Mouse (Mus musculus): ENCODE data around the gene Plscr3. TPM values are rescaled to one million over a fixed set of nuclear protein-coding genes. Genes with fewer than 3 reads are reported as not detected.
A peak's percentile ranks its signal among the peaks of the same experiment; 100 is the strongest.

Plscr3 gene
- polyA plus RNA-seq, 1 experiment from 2014 or later = 44.3 TPM

- ATAC-seq (peak; percentile 3), DNase-seq (ENCODE audit: low spot score) (peak; percentile 67)
- peak overlapping the region; percentile 98 for H3K9ac ChIP-seq (ENCODE audit: low read length)
- peak overlapping the region; percentile 90 for H3K4me3 ChIP-seq (ENCODE audit: low read depth, low read length)
- peak overlapping the region; percentile 95 for H3K27ac ChIP-seq (ENCODE audit: low read depth, low read length)
- H3K4me1 ChIP-seq (ENCODE audit: control insufficient read depth, insufficient read depth, low read length) = peaks cover 30% of the 10 kb centered on the region
- no peaks in the 10 kb centered on the region for H3K27me3 ChIP-seq (replicated peaks; ENCODE audit: control insufficient read depth, insufficient read depth, low read length)
- H3K36me3 ChIP-seq (ENCODE audit: control insufficient read depth, insufficient read depth, low read length) = peaks cover 21% of the 10 kb centered on the region
- no peaks in the 10 kb centered on the region for H3K9me3 ChIP-seq (replicated peaks; ENCODE audit: control insufficient read depth, low read length)
- WGBS = 0% methylated on average over 46 of the region's 52 CpGs
- H3K4me2 ChIP-seq (ENCODE audit: low read length) = peak overlapping the region; percentile 96
These were observed 9.2 kb upstream of the Plscr3 start for GRCm38 (mm10) chr11:69836703-69837576.

DNA sequence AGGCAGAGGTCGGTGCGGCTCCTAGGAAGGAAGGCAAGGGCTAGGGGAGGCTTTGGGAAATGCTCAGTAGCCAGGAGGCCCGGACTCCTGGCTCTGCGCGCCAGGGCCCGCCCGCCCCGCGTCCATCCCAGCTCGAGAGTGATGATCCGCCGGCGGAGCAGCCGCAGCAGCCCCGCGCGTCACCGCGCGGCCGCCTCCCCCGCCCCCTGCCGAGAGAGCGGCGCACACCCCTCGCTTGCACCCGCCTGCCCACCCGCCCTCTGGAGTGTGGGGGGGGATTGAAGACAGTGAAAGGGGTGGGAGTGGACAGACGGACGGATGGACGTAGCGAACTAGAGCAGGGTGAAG lies 8.6 kb upstream of the Plscr3 start, which contains the start of gene Nlgn2:
Gene Nlgn2, minus strand, starts transcription at position 181 of the 348 bp plus-strand sequence.
- Histone ChIP-seq H3K4me2 (ENCODE audit: low read length) (peak within 1 kb of the TSS; percentile 96), H3K4me3 (ENCODE audit: low read depth, low read length) (peak within 1 kb of the TSS; percentile 90), H3K27me3 (replicated peaks; ENCODE audit: control insufficient read depth, insufficient read depth, low read length) (no peaks in the 10 kb centered on the region), H3K9me3 (replicated peaks; ENCODE audit: control insufficient read depth, low read length) (no peaks in the 10 kb centered on the region), H3K4me1 (ENCODE audit: control insufficient read depth, insufficient read depth, low read length) (peaks cover 30% of the 10 kb centered on the region), H3K27ac (ENCODE audit: low read depth, low read length) (peak within 1 kb of the TSS; percentile 95), H3K36me3 (ENCODE audit: control insufficient read depth, insufficient read depth, low read length) (peaks cover 14% of the 10 kb centered on the region), H3K9ac (ENCODE audit: low read length) (peak within 1 kb of the TSS; percentile 98)
- ATAC-seq (peak; percentile 73; the same call in 1 of the 2 replicates), DNase-seq (ENCODE audit: low spot score) (no peak)
- WGBS = under 1% methylated on average over 19 of the region's 32 CpGs

DNA sequence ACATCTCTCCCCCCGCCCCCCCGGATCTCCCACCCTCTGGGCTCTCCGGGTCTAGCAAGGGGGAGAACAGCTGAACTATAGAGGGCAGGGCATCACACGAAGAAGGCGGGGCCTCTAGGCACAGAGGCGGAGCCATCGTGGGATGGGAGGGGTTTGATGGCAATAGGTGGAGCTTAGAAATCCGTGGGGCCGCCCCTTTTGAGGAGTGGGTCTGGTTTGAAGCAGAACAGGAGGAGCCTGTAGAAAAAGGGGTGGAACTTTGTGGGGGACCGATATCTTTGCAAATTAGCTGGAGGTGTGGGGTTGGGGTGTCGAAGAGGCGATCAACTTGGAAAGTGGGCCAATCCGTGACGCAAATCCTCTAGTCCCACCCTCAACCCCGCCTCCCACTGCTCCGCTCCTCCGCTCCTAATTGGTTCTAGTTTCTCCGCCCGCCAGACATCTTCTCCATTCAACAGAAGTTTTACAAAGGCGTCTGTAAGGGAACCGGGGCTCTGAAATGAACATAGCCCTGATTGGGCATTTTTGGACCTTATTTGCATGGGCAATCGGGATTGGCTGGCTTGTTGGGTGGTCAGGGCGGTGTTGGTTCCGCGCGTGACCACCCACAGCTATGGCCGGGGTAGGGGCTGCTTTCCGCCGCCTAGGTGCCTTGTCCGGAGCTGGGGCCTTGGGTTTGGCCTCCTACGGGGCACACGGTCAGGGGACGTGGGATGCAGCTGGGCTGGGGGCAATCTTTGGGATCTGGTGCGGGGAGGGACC lies 8.0 kb upstream of the Plscr3 start, which contains the start of gene Tmem256:
Gene Tmem256, plus strand, starts transcription at position 563 of the 762 bp plus-strand sequence.
- H3K4me2 ChIP-seq (ENCODE audit: low read length) = peak within 1 kb of the TSS; percentile 96
- peak; percentile 99 for DNase-seq (ENCODE audit: low spot score)
- peak within 1 kb of the TSS; percentile 90 for H3K4me3 ChIP-seq (ENCODE audit: low read depth, low read length)
- peaks cover 30% of the 10 kb centered on the region for H3K4me1 ChIP-seq (ENCODE audit: control insufficient read depth, insufficient read depth, low read length)
- ATAC-seq = peak; percentile 90
- under 1% methylated on average over 34 of the region's 34 CpGs for WGBS
- peak within 1 kb of the TSS; percentile 95 for H3K27ac ChIP-seq (ENCODE audit: low read depth, low read length)
- H3K9ac ChIP-seq (ENCODE audit: low read length) = peak within 1 kb of the TSS; percentile 98
- no peaks in the 10 kb centered on the region for H3K27me3 ChIP-seq (replicated peaks; ENCODE audit: control insufficient read depth, insufficient read depth, low read length)
- H3K9me3 ChIP-seq (replicated peaks; ENCODE audit: control insufficient read depth, low read length) = no peaks in the 10 kb centered on the region
- peaks cover 9% of the 10 kb centered on the region for H3K36me3 ChIP-seq (ENCODE audit: control insufficient read depth, insufficient read depth, low read length)

- Histone ChIP-seq H3K27me3 (replicated peaks; ENCODE audit: control insufficient read depth, insufficient read depth, low read length) (no peaks in the 10 kb centered on the region), H3K9ac (ENCODE audit: low read length) (peak overlapping the region; percentile 98), H3K4me3 (ENCODE audit: low read depth, low read length) (peak overlapping the region; percentile 90), H3K9me3 (replicated peaks; ENCODE audit: control insufficient read depth, low read length) (no peaks in the 10 kb centered on the region), H3K4me1 (ENCODE audit: control insufficient read depth, insufficient read depth, low read length) (peaks cover 29% of the 10 kb centered on the region), H3K36me3 (ENCODE audit: control insufficient read depth, insufficient read depth, low read length) (peaks cover 3% of the 10 kb centered on the region; the same call in 1 of the 2 replicates), H3K27ac (ENCODE audit: low read depth, low read length) (peak overlapping the region; percentile 95), H3K4me2 (ENCODE audit: low read length) (peak overlapping the region; percentile 96)
- 3% methylated on average over 7 of the region's 7 CpGs for WGBS
- ATAC-seq = peak; percentile 2; the same call in 1 of the 2 replicates
- peak; percentile 46 for DNase-seq (ENCODE audit: low spot score)
These were observed 7.5 kb upstream of the Plscr3 start for GRCm38 (mm10) chr11:69838714-69839104.

- peak overlapping the region; percentile 81 for H3K4me2 ChIP-seq (ENCODE audit: low read length)
- H3K9ac ChIP-seq (ENCODE audit: low read length) = peak overlapping the region; percentile 76
- H3K4me1 ChIP-seq (ENCODE audit: control insufficient read depth, insufficient read depth, low read length) = peaks cover 14% of the 10 kb centered on the region
- peak overlapping the region; percentile 94 for H3K27ac ChIP-seq (ENCODE audit: low read depth, low read length)
- peak; percentile 67 for ATAC-seq
- peak overlapping the region; percentile 57 for H3K4me3 ChIP-seq (ENCODE audit: low read depth, low read length)
- H3K9me3 ChIP-seq (replicated peaks; ENCODE audit: control insufficient read depth, low read length) = no peaks in the 10 kb centered on the region
- H3K36me3 ChIP-seq (ENCODE audit: control insufficient read depth, insufficient read depth, low read length) = peaks cover 43% of the 10 kb centered on the region
- no peaks in the 10 kb centered on the region for H3K27me3 ChIP-seq (replicated peaks; ENCODE audit: control insufficient read depth, insufficient read depth, low read length)
- no peak for DNase-seq (ENCODE audit: low spot score)
- WGBS = 13% methylated on average over 37 of the region's 37 CpGs
These were observed 837 bp downstream of the Plscr3 start for GRCm38 (mm10) chr11:69846738-69847688.

DNA sequence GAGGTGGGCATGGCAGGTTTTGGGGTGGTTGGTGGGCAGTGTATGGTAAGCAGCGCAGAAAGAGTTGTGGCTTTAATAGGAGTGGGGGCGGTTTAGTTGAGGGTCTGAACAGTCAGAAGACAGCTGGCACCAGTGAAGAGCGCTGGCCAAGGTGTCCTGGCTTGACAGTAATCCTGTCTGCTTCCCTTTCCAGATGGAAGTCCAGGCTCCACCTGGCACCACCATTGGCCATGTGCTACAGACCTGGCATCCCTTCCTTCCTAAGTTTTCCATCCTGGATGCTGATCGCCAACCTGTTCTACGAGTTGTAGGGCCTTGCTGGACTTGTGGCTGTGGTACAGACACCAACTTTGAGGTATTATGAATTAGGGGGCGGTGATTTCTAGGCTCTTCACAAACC lies 1.8 kb downstream of the Plscr3 start:
- no peak for DNase-seq (ENCODE audit: low spot score)
- H3K9me3 ChIP-seq (replicated peaks; ENCODE audit: control insufficient read depth, low read length) = no peaks in the 10 kb centered on the region
- H3K4me1 ChIP-seq (ENCODE audit: control insufficient read depth, insufficient read depth, low read length) = peaks cover 14% of the 10 kb centered on the region
- no peak for ATAC-seq
- H3K9ac ChIP-seq (ENCODE audit: low read length) = no peak overlapping the region
- H3K27me3 ChIP-seq (replicated peaks; ENCODE audit: control insufficient read depth, insufficient read depth, low read length) = no peaks in the 10 kb centered on the region
- H3K4me3 ChIP-seq (ENCODE audit: low read depth, low read length) = no peak overlapping the region
- 97% methylated on average over 6 of the region's 6 CpGs for WGBS
- H3K4me2 ChIP-seq (ENCODE audit: low read length) = peak overlapping the region; percentile 81
- H3K27ac ChIP-seq (ENCODE audit: low read depth, low read length) = no peak overlapping the region
- H3K36me3 ChIP-seq (ENCODE audit: control insufficient read depth, insufficient read depth, low read length) = peaks cover 52% of the 10 kb centered on the region

- ATAC-seq (no peak), DNase-seq (ENCODE audit: low spot score) (no peak)
- H3K36me3 ChIP-seq (ENCODE audit: control insufficient read depth, insufficient read depth, low read length) = peaks cover 52% of the 10 kb centered on the region
- H3K4me1 ChIP-seq (ENCODE audit: control insufficient read depth, insufficient read depth, low read length) = peaks cover 14% of the 10 kb centered on the region
- no peaks in the 10 kb centered on the region for H3K27me3 ChIP-seq (replicated peaks; ENCODE audit: control insufficient read depth, insufficient read depth, low read length)
- H3K9ac ChIP-seq (ENCODE audit: low read length) = no peak overlapping the region
- H3K9me3 ChIP-seq (replicated peaks; ENCODE audit: control insufficient read depth, low read length) = no peaks in the 10 kb centered on the region
- no peak overlapping the region for H3K27ac ChIP-seq (ENCODE audit: low read depth, low read length)
- no peak overlapping the region for H3K4me3 ChIP-seq (ENCODE audit: low read depth, low read length)
- 93% methylated on average over 9 of the region's 9 CpGs for WGBS
- no peak overlapping the region for H3K4me2 ChIP-seq (ENCODE audit: low read length)
These were observed 3.0 kb downstream of the Plscr3 start for GRCm38 (mm10) chr11:69849128-69849527.

DNA sequence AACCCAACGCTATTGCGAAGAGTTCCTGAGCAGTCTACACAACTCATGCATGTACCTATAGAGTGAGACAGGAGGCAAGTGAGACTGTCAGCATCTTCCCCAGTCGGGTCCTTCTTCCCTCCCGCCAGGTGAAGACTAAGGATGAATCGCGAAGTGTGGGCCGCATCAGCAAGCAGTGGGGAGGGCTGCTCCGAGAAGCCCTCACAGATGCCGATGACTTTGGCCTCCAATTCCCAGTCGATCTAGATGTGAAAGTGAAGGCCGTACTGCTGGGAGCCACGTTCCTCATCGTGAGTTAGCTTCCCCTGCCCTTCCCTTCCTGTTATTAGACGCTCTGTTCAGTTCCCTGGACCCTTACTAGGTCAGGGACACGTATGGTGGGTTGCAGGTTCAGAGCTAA lies 3.7 kb downstream of the Plscr3 start:
- no peak overlapping the region for H3K9ac ChIP-seq (ENCODE audit: low read length)
- peaks cover 14% of the 10 kb centered on the region for H3K4me1 ChIP-seq (ENCODE audit: control insufficient read depth, insufficient read depth, low read length)
- 93% methylated on average over 15 of the region's 15 CpGs for WGBS
- no peak overlapping the region for H3K27ac ChIP-seq (ENCODE audit: low read depth, low read length)
- peaks cover 52% of the 10 kb centered on the region for H3K36me3 ChIP-seq (ENCODE audit: control insufficient read depth, insufficient read depth, low read length)
- no peak overlapping the region for H3K4me2 ChIP-seq (ENCODE audit: low read length)
- no peaks in the 10 kb centered on the region for H3K27me3 ChIP-seq (replicated peaks; ENCODE audit: control insufficient read depth, insufficient read depth, low read length)
- no peaks in the 10 kb centered on the region for H3K9me3 ChIP-seq (replicated peaks; ENCODE audit: control insufficient read depth, low read length)
- ATAC-seq (no peak), DNase-seq (ENCODE audit: low spot score) (no peak)
- H3K4me3 ChIP-seq (ENCODE audit: low read depth, low read length) = no peak overlapping the region

Data from forebrain, embryonic 14.5 days (tissue).